Mouse (Mus musculus) heart, adult 18-20 months (tissue): ENCODE data around the gene Pgp. TPM values are rescaled to one million over a fixed set of nuclear protein-coding genes. Genes with fewer than 3 reads are reported as not detected.
"Not testable (repeated sequence)": the region's sequence is repeated elsewhere in the genome, so short reads cannot be mapped to it uniquely, and the experiment has no call there.

ENCODE experiments used
- DNase-seq, 2 experiments: peaks; one replicate each; pipeline ENCODE4 v3.0.0; 2021 to 2022; ENCODE audit warnings: mixed read lengths in 1 of 2
- long read RNA-seq, 2 experiments: library from polyadenylated mRNA; stranded (forward); transcript quantifications; one replicate each; pipeline ENCODE4 v2.0.0; 2021
- total RNA-seq, 2 experiments: library from RNA; stranded (reverse); gene quantifications; 2 replicates each; pipeline ENCODE4 v1.2.3; 2021

Gene Pgp
- total RNA-seq = 10 to 100 TPM; 40.1 to 43.5 TPM
- long read RNA-seq, experiment 1, transcript Pgp-201 (2 exons, 2,627 nt) = major isoform, 112 of 155 reads
- long read RNA-seq, experiment 1, transcript Pgp-202 (1 exons, 2,428 nt) = minor isoform, 42 of 155 reads
- long read RNA-seq, experiment 1, partial matches to known transcripts = 0 of 155 reads
- long read RNA-seq, experiment 1, other reads (novel, unspliced or antisense) = 1 of 155 reads
- long read RNA-seq, experiment 2, transcript Pgp-201 (2 exons, 2,627 nt) = major isoform, 60 of 77 reads
- long read RNA-seq, experiment 2, transcript Pgp-202 (1 exons, 2,428 nt) = minor isoform, 16 of 77 reads
- long read RNA-seq, experiment 2, partial matches to known transcripts = 0 of 77 reads
- long read RNA-seq, experiment 2, other reads (novel, unspliced or antisense) = 1 of 77 reads

- peak; percentile 99 for DNase-seq
Measured at GRCm38 (mm10) chr17:24469910-24470602, at the start of gene Pgp, which contains the start of gene E4f1. Pgp (plus strand) TSS chr17:24470392. E4f1 (minus strand) TSS chr17:24470313.

- no peak for DNase-seq
Measured at GRCm38 (mm10) chr17:24423114-24423513, 47.1 kb upstream of the Pgp start.

GRCm38 (mm10) chr17:24424489-24424888, 45.7 kb upstream of the Pgp start:
- no peak for DNase-seq

- DNase-seq = not testable (repeated sequence)
Measured at GRCm38 (mm10) chr17:24425326-24425725, 44.9 kb upstream of the Pgp start.

GRCm38 (mm10) chr17:24425905-24426304, 44.3 kb upstream of the Pgp start:
- no peak for DNase-seq

GRCm38 (mm10) chr17:24426471-24427169, 43.6 kb upstream of the Pgp start, which contains the start of gene Eci1:
Eci1 (plus strand) TSS chr17:24426641.
- DNase-seq = peak; percentile 96 to 98

- DNase-seq = peak in 1 of 2 experiments; percentile 46
Measured at GRCm38 (mm10) chr17:24427170-24427557, 43.0 kb upstream of the Pgp start.

GRCm38 (mm10) chr17:24429201-24429983, 40.8 kb upstream of the Pgp start:
- peak; percentile 70 to 81 for DNase-seq

- DNase-seq = peak in 1 of 2 experiments; percentile 49
Measured at GRCm38 (mm10) chr17:24437016-24437415, 33.2 kb upstream of the Pgp start.

- no peak for DNase-seq
Measured at GRCm38 (mm10) chr17:24440377-24440776, 29.8 kb upstream of the Pgp start.

- DNase-seq = no peak
Measured at GRCm38 (mm10) chr17:24441148-24441547, 29.0 kb upstream of the Pgp start.

- no peak for DNase-seq
Measured at GRCm38 (mm10) chr17:24442107-24442506, 28.1 kb upstream of the Pgp start.

- DNase-seq = no peak
Measured at GRCm38 (mm10) chr17:24442632-24443155, 27.5 kb upstream of the Pgp start, which contains the start of gene Dnase1l2. Dnase1l2 (minus strand) TSS chr17:24443105.

GRCm38 (mm10) chr17:24443409-24443808, 26.8 kb upstream of the Pgp start:
- DNase-seq = no peak

GRCm38 (mm10) chr17:24446590-24446989, 23.6 kb upstream of the Pgp start:
- DNase-seq = no peak

- no peak for DNase-seq
Measured at GRCm38 (mm10) chr17:24449507-24449906, 20.7 kb upstream of the Pgp start.

GRCm38 (mm10) chr17:24451220-24451619, 19.0 kb upstream of the Pgp start:
- DNase-seq = no peak

GRCm38 (mm10) chr17:24453372-24453771, 16.8 kb upstream of the Pgp start:
- DNase-seq = no peak

- no peak for DNase-seq
Measured at GRCm38 (mm10) chr17:24454218-24454755, 15.9 kb upstream of the Pgp start.

- DNase-seq = peak; percentile 100
Measured at GRCm38 (mm10) chr17:24454756-24455522, 15.3 kb upstream of the Pgp start.
